Mouse (Mus musculus) embryonic facial prominence, embryonic 10.5 days (tissue): ENCODE results near the gene Gm6583. TPM values are rescaled to one million over a fixed set of nuclear protein-coding genes. Genes with fewer than 3 reads are reported as not detected.

Experiments
- DNase-seq: peaks from one replicate; pipeline ENCODE4 v3.0.0-alpha.2; 2017; ENCODE audit warnings: low spot score
- H3K27ac ChIP-seq: fragments of 300-500 bp; sonication (generic); replicated peaks from 2 replicates; pipeline ENCODE4 v1.5.1; 2016; ENCODE audit warnings: mild to moderate bottlenecking
- H3K27me3 ChIP-seq: fragments of 300-500 bp; sonication (generic); replicated peaks from 2 replicates; pipeline ENCODE4 v1.6.1; 2016; ENCODE audit warnings: low read depth, mild to moderate bottlenecking; ENCODE audit not compliant: poor library complexity, severe bottlenecking
- H3K36me3 ChIP-seq: fragments of 300-500 bp; sonication (generic); replicated peaks from 2 replicates; pipeline ENCODE4 v1.6.1; 2016; ENCODE audit warnings: mild to moderate bottlenecking, moderate library complexity
- H3K4me1 ChIP-seq: fragments of 300-500 bp; sonication (generic); 2 replicates; pipeline ENCODE4 v1.6.1; 2016
- H3K4me3 ChIP-seq: fragments of 300-500 bp; sonication (generic); 2 replicates; pipeline ENCODE4 v1.5.1; 2016; ENCODE audit warnings: mild to moderate bottlenecking, moderate library complexity
- H3K9me3 ChIP-seq: fragments of 300-500 bp; sonication (generic); 2 replicates; pipeline ENCODE4 v1.6.1; 2016; ENCODE audit warnings: mild to moderate bottlenecking
- WGBS: fragments of 180-500 bp; shearing (Covaris S2); methylation state at CpG from one replicate; pipeline ENCODE4 v1.1.7; 2016; 5-methylcytosine and 5-hydroxymethylcytosine counted together
- polyA plus RNA-seq: library from polyadenylated mRNA; unstranded; fragments of >200 nt; fragmentation: Nextera tagmentation; extraction: Ambion mirVana; gene quantifications from 2 replicates; pipeline ENCODE4 v1.2.1, GENCODE M21; 2016

Gene Gm6583
- polyA plus RNA-seq, 1 experiment from 2014 or later = 0.30 TPM

GRCm38 (mm10) chr5:112317328-112317727, 38.5 kb downstream of the Gm6583 start:
- Histone ChIP-seq H3K9me3 (no peaks in the 10 kb centered on the region), H3K4me1 (peaks cover 3% of the 10 kb centered on the region; the same call in 1 of the 2 replicates), H3K36me3 (peaks cover 36% of the 10 kb centered on the region), H3K27ac (no peak overlapping the region), H3K27me3 (no peaks in the 10 kb centered on the region), H3K4me3 (no peak overlapping the region)
- WGBS = 60% methylated on average over 5 of the region's 5 CpGs
- no peak for DNase-seq

- Histone ChIP-seq H3K36me3 (peaks cover 44% of the 10 kb centered on the region), H3K4me1 (peaks cover 3% of the 10 kb centered on the region; the same call in 1 of the 2 replicates), H3K27ac (no peak overlapping the region), H3K27me3 (no peaks in the 10 kb centered on the region), H3K9me3 (no peaks in the 10 kb centered on the region), H3K4me3 (no peak overlapping the region)
- DNase-seq = no peak
- 74% methylated on average over 5 of the region's 5 CpGs for WGBS
Measured at GRCm38 (mm10) chr5:112316468-112316867, 39.4 kb downstream of the Gm6583 start.

- no peaks in the 10 kb centered on the region for H3K27me3 ChIP-seq
- H3K4me3 ChIP-seq = no peak overlapping the region
- H3K36me3 ChIP-seq = peaks cover 76% of the 10 kb centered on the region
- 70% methylated on average over 11 of the region's 11 CpGs for WGBS
- no peak overlapping the region for H3K27ac ChIP-seq
- peaks cover 3% of the 10 kb centered on the region; the same call in 1 of the 2 replicates for H3K4me1 ChIP-seq
- H3K9me3 ChIP-seq = no peaks in the 10 kb centered on the region
- no peak for DNase-seq
Measured at GRCm38 (mm10) chr5:112313222-112313885, 42.5 kb downstream of the Gm6583 start.

GRCm38 (mm10) chr5:112305842-112306241, 50.0 kb downstream of the Gm6583 start:
- DNase-seq = no peak
- WGBS = 66% methylated on average over 5 of the region's 5 CpGs

More at GRCm38 (mm10) chr5:112305842-112306241, 50.0 kb downstream of the Gm6583 start:
- Histone ChIP-seq H3K4me1 (no peaks in the 10 kb centered on the region), H3K4me3 (no peak overlapping the region), H3K36me3 (peaks cover 49% of the 10 kb centered on the region), H3K9me3 (no peaks in the 10 kb centered on the region), H3K27ac (no peak overlapping the region), H3K27me3 (no peaks in the 10 kb centered on the region)

Other genes with a start within 250 kb of the Gm6583 start
- gene Cryba4, start 103.5 kb downstream of the Gm6583 start, polyA plus RNA-seq = 0.35 and 0.69 TPM in 2 replicates
- gene Crybb1, start 100.2 kb downstream of the Gm6583 start, polyA plus RNA-seq = 0.20 and 0.80 TPM in 2 replicates
- 34.0 and 35.9 TPM in 2 replicates for gene Tpst2, start 79.3 kb downstream of the Gm6583 start, polyA plus RNA-seq
- 41.3 and 42.5 TPM in 2 replicates for gene Tfip11, start 29.7 kb downstream of the Gm6583 start, polyA plus RNA-seq
- 48.2 and 51.6 TPM in 2 replicates for gene Srrd, start 13.0 kb downstream of the Gm6583 start, polyA plus RNA-seq
- gene Hps4, start 12.9 kb downstream of the Gm6583 start, polyA plus RNA-seq = 36.1 and 36.9 TPM in 2 replicates
- 23.7 and 27.3 TPM in 2 replicates for gene Asphd2, start 38.8 kb upstream of the Gm6583 start, polyA plus RNA-seq
- not detected in 2 replicates for gene Gm6588, start 93.4 kb upstream of the Gm6583 start, polyA plus RNA-seq
- gene Sez6l, start 221.2 kb upstream of the Gm6583 start, polyA plus RNA-seq = 0.63 and 0.75 TPM in 2 replicates